Mouse (Mus musculus) hindbrain, embryonic 11.5 days (tissue): ENCODE measurements around the gene Gnb2. TPM values are rescaled to one million over a fixed set of nuclear protein-coding genes. Genes with fewer than 3 reads are reported as not detected.

ENCODE experiments used
- ATAC-seq: fragments of 200-750 bp; cut with Nextera tagmentation; 2 replicates; pipeline ENCODE4 v1.8.0; 2017; ENCODE audit warnings: mild to moderate bottlenecking, moderate TSS enrichment, moderate library complexity; ENCODE audit not compliant: low FRiP score
- DNase-seq: peaks from one replicate; pipeline ENCODE4 v3.0.0-alpha.2; 2015; ENCODE audit warnings: low spot score
- H3K27ac ChIP-seq: fragments of 300-500 bp; sonication (generic); 2 replicates; pipeline ENCODE4 v1.5.1; 2014; ENCODE audit warnings: mild to moderate bottlenecking, low read depth, low read length
- H3K27me3 ChIP-seq: fragments of 300-500 bp; sonication (generic); 2 replicates; pipeline ENCODE4 v1.6.1; 2014; ENCODE audit warnings: mild to moderate bottlenecking, low read length, moderate library complexity, mixed read lengths; ENCODE audit not compliant: control insufficient read depth, insufficient read depth
- H3K36me3 ChIP-seq: fragments of 300-500 bp; sonication (generic); 2 replicates; pipeline ENCODE4 v1.6.1; 2014; ENCODE audit warnings: mild to moderate bottlenecking, low read length, moderate library complexity, mixed read lengths; ENCODE audit not compliant: control insufficient read depth, insufficient read depth
- H3K4me1 ChIP-seq: fragments of 300-500 bp; sonication (generic); replicated peaks from 2 replicates; pipeline ENCODE4 v1.6.1; 2014; ENCODE audit warnings: low read length, mixed read lengths; ENCODE audit not compliant: control insufficient read depth, insufficient read depth
- H3K4me2 ChIP-seq: fragments of 300-500 bp; sonication (generic); replicated peaks from 2 replicates; pipeline ENCODE4 v1.6.1; 2014; ENCODE audit warnings: mild to moderate bottlenecking, low read depth, low read length
- H3K4me3 ChIP-seq: fragments of 300-500 bp; sonication (generic); 2 replicates; pipeline ENCODE4 v1.5.1; 2014; ENCODE audit warnings: low read depth, low read length
- H3K9ac ChIP-seq: fragments of 300-500 bp; sonication (generic); 2 replicates; pipeline ENCODE4 v1.6.1; 2014; ENCODE audit warnings: low read depth, low read length
- H3K9me3 ChIP-seq: fragments of 300-500 bp; sonication (generic); 2 replicates; pipeline ENCODE4 v1.6.1; 2016; ENCODE audit warnings: low read length; ENCODE audit not compliant: control insufficient read depth
- WGBS: fragments of 180-500 bp; shearing (Covaris S2); extraction: QIAGEN DNeasy Blood & Tissue Kit; methylation state at CpG from one replicate; pipeline ENCODE4 v1.1.7; 2014; 5-methylcytosine and 5-hydroxymethylcytosine counted together
- polyA plus RNA-seq: library from polyadenylated mRNA; unstranded; fragments of >200 nt; fragmentation: Nextera tagmentation; extraction: Ambion mirVana; gene quantifications from 2 replicates; pipeline ENCODE4 v1.2.1, GENCODE M21; 2014

Gene Gnb2
- polyA plus RNA-seq, 1 experiment from 2014 or later, result 483 TPM

DNA sequence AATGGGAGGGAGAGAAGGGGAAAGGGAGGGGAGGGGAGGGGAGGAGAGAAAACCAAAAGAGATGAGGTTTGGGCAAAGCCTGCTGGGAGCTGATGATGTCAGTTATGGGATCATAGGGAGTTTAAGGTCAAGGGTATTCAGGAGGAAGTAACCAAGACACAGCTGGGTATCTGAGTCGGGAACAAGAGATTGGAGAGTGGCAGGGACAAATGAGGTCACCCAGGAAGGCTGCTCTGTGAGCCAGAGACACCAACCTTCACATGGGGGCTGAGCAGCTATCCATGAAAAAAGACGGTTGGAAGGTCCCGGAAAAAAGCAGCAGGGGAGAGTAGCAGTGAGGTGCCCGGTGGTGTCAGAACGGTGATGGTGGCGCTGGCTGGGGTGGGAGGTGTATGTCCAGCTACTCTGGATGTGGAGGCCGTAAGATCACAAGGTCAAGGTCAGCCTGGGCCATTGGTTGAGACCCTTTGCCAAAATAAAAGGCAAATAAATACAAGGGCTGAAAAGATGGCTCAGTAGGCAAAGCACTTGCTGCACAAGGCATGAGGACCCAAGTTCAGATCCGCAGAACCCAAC lies 35.0 kb upstream of the Gnb2 start:
- H3K4me3 ChIP-seq, result no peak overlapping the region
- no peak overlapping the region for H3K9ac ChIP-seq
- no peak overlapping the region for H3K27ac ChIP-seq
- H3K9me3 ChIP-seq, result no peaks in the 10 kb centered on the region
- no peaks in the 10 kb centered on the region for H3K36me3 ChIP-seq
- ATAC-seq, result no peak
- no peaks in the 10 kb centered on the region for H3K27me3 ChIP-seq
- no peaks in the 10 kb centered on the region for H3K4me1 ChIP-seq
- H3K4me2 ChIP-seq, result no peak overlapping the region
- no peak for DNase-seq
- WGBS, result 81% methylated on average over 8 of the region's 8 CpGs

DNA sequence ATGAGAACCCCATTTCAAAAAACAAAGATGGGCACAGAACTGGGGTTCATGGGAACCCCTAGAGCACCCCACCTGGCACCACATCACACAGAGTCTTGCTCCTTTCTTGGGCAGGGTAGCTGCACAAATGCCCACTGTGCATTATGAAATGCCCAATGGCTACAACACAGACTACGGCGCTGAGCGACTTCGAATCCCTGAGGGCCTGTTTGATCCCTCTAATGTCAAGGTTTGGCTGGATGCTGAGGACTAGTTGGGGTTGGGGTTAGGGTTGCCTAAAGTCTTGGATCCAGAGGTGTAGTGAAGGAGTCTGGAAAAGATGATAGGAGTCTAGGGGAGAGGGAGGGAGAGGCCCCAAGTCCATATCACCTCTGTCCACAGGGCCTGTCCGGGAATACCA lies 33.1 kb upstream of the Gnb2 start:
- Histone ChIP-seq H3K9ac (no peak overlapping the region), H3K4me3 (no peak overlapping the region), H3K9me3 (no peaks in the 10 kb centered on the region), H3K27me3 (no peaks in the 10 kb centered on the region), H3K36me3 (no peaks in the 10 kb centered on the region), H3K27ac (no peak overlapping the region), H3K4me2 (no peak overlapping the region), H3K4me1 (no peaks in the 10 kb centered on the region)
- WGBS, result 96% methylated on average over 5 of the region's 5 CpGs
- DNase-seq (no peak), ATAC-seq (no peak)

DNA sequence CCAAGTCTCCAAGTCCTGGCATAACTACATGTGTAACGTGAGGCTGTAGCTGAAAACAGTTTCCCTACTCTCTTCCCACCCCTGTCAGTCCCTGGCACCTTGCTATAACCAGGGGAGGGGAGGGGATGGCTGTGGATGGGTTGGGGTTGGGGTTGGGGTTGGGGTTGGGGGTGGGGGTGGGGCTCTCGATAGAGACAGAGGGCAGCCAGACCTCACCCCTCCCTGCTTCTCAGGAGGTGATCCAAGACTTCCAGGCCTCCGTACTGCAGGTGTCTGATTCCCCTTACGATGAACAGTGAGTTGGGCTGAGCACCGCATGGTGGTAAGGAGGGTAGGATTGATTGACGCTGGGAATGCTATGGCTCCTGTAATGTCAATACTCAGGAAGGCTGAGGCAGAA lies 32.4 kb upstream of the Gnb2 start:
- Histone ChIP-seq H3K27me3 (no peaks in the 10 kb centered on the region), H3K4me2 (no peak overlapping the region), H3K4me1 (no peaks in the 10 kb centered on the region), H3K27ac (no peak overlapping the region), H3K9me3 (no peaks in the 10 kb centered on the region), H3K9ac (no peak overlapping the region), H3K4me3 (no peak overlapping the region), H3K36me3 (no peaks in the 10 kb centered on the region)
- DNase-seq (no peak), ATAC-seq (no peak)
- 63% methylated on average over 6 of the region's 6 CpGs for WGBS

DNA sequence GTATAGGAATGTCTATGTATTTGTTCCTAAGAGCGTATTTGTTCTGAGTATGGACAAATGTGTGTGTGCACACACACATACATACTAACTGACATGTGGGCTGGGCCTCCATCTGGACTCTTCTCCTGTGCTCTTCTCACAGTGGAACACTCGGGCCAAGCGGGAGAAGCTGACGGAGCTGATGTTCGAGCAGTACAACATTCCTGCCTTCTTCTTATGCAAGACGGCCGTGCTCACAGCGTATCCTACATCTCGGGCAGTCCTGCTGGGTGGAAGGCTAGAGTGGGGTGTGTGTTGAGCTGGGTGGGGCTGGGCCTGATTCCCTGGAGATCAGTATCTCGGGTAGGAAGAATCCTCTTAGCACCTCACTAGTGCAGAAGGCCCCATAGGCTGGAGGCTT lies 29.7 kb upstream of the Gnb2 start:
- Histone ChIP-seq H3K4me1 (no peaks in the 10 kb centered on the region), H3K27ac (no peak overlapping the region), H3K36me3 (no peaks in the 10 kb centered on the region), H3K9me3 (no peaks in the 10 kb centered on the region), H3K27me3 (no peaks in the 10 kb centered on the region), H3K4me2 (no peak overlapping the region), H3K4me3 (no peak overlapping the region), H3K9ac (no peak overlapping the region)
- no peak for ATAC-seq
- WGBS, result 76% methylated on average over 10 of the region's 10 CpGs
- no peak for DNase-seq

DNA sequence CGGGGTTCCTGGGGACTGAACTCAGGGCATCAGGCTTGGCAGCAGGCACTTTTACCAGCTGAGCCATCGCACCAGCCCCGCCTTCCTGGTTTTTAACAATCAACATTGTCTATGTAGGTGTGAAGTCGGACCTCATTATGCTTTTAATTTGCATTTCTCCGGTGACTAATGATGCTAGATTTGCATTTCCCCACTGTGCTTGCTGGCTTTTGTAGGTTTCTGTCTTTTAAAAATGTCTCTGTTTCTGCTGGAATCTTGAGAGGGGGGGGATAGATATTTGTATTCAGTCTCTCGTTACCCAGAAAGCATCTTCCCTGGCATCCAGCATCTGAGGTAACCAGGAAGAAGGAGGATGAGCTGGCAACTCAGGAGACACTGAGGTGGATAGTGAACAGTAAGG lies 28.2 kb upstream of the Gnb2 start:
- Histone ChIP-seq H3K4me3 (no peak overlapping the region), H3K27me3 (no peaks in the 10 kb centered on the region), H3K4me2 (no peak overlapping the region), H3K9me3 (no peaks in the 10 kb centered on the region), H3K36me3 (no peaks in the 10 kb centered on the region), H3K27ac (no peak overlapping the region), H3K4me1 (no peaks in the 10 kb centered on the region), H3K9ac (no peak overlapping the region)
- WGBS, result 65% methylated on average over 6 of the region's 6 CpGs
- ATAC-seq (no peak), DNase-seq (no peak)

DNA sequence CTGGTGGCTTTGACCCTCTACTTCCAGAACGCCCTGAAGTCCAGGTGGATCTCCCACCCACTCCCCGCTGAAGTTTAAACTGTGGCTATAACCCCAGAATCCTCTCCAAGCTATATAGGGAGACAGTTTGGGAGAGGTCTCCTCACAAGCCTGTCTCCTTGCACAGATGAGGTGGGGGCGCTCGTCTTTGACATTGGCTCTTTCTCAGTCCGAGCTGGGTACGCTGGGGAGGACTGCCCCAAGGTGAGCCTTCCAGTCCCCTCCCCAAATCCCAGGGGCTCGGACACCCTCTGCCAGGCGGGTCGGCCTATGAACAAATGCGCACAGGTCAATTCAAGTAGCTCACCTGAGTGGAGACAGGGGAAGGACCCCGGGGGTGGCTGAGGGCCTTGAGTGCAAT lies 20.6 kb upstream of the Gnb2 start:
- H3K9ac ChIP-seq, result peak overlapping the region; percentile 58
- WGBS, result 50% methylated on average over 11 of the region's 11 CpGs
- peak overlapping the region; percentile 35 for H3K4me2 ChIP-seq
- ATAC-seq, result peak; percentile 27; the same call in 1 of the 2 replicates
- H3K27ac ChIP-seq, result no peak overlapping the region
- no peaks in the 10 kb centered on the region for H3K36me3 ChIP-seq
- H3K4me3 ChIP-seq, result peak overlapping the region; percentile 45
- no peaks in the 10 kb centered on the region for H3K4me1 ChIP-seq
- no peaks in the 10 kb centered on the region; the same call in 1 of the 2 replicates for H3K27me3 ChIP-seq
- H3K9me3 ChIP-seq, result no peaks in the 10 kb centered on the region
- no peak for DNase-seq

DNA sequence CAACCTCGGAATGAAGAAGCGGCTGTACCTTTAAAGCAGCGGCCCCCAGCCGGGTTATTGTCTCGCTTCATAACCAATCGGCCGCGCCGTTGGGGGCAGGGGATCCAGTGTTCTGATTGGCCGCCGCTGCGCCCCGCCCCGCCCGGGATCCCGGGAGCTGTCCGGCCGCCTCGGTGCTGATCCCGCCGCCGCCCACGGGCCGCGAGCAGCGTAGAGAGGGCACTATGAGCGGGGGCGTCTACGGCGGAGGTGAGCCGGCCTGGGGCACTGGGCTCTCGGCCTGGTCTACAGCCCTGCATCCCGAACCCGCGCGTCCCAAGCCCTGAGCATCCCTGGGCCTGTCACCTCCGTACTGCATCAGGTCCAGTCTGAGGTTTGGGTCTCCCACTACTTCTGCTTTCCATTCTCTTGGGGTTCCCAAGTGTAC lies 20.1 kb upstream of the Gnb2 start, which contains the start of gene Actl6b:
Gene Actl6b (plus strand): TSS at position 107 of the 427 bp plus-strand sequence.
- Histone ChIP-seq H3K27ac (peak within 1 kb of the TSS; percentile 61; the same call in 1 of the 2 replicates), H3K4me1 (no peaks in the 10 kb centered on the region), H3K4me2 (peak within 1 kb of the TSS; percentile 35), H3K9me3 (no peaks in the 10 kb centered on the region), H3K9ac (peak within 1 kb of the TSS; percentile 58), H3K4me3 (peak within 1 kb of the TSS; percentile 45), H3K36me3 (no peaks in the 10 kb centered on the region), H3K27me3 (no peaks in the 10 kb centered on the region; the same call in 1 of the 2 replicates)
- DNase-seq (peak; percentile 89), ATAC-seq (peak; percentile 87)
- 0% methylated on average over 37 of the region's 37 CpGs for WGBS

DNA sequence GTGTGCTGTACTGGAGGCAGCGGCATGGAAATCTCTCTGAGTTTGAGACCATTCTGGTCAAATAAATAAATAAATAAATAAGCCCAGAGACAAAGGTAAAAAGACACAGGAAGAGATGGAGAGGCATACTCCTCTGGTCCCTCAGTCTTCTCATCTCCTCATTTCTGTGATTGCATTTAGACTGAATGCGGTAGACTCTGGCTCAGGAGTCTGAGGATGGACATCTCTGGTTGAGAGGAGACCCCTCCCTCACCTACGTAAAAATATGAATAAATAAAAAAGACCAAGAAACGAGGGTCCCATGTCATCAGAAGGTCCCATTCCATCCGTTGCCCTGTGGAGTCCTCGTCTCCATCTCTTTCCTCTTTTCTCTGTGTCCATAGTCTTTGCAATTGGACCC lies 19.7 kb upstream of the Gnb2 start:
- Histone ChIP-seq H3K27ac (no peak overlapping the region), H3K4me3 (peak overlapping the region; percentile 45), H3K36me3 (no peaks in the 10 kb centered on the region), H3K4me1 (no peaks in the 10 kb centered on the region), H3K9ac (no peak overlapping the region; the same call in 1 of the 2 replicates), H3K9me3 (no peaks in the 10 kb centered on the region), H3K4me2 (peak overlapping the region; percentile 35), H3K27me3 (no peaks in the 10 kb centered on the region; the same call in 1 of the 2 replicates)
- 29% methylated on average over 6 of the region's 6 CpGs for WGBS
- DNase-seq, result no peak
- ATAC-seq, result peak; percentile 43

DNA sequence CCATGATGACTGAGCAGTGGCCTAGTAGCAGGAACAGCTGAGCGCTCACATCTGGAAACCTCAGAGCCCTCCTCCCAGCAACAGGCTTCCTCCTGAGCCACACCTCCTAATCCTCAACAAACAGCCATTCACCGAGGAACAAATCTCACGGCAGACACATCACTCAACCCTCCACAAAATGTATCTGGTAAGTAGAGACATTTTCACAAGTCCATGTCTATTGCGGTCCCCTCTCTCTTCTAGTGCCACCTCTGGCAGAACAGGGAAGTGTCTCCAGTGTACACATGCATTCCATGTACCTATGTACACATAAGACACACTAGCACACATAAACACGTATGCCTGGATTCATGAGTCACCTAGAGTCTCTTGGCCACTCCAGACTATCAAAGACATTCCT lies 17.8 kb upstream of the Gnb2 start:
- DNase-seq (no peak), ATAC-seq (no peak)
- 75% methylated on average over 5 of the region's 5 CpGs for WGBS
- no peaks in the 10 kb centered on the region; the same call in 1 of the 2 replicates for H3K27me3 ChIP-seq
- no peak overlapping the region for H3K4me2 ChIP-seq
- no peaks in the 10 kb centered on the region for H3K9me3 ChIP-seq
- no peaks in the 10 kb centered on the region for H3K4me1 ChIP-seq
- H3K27ac ChIP-seq, result no peak overlapping the region
- H3K9ac ChIP-seq, result no peak overlapping the region
- H3K36me3 ChIP-seq, result no peaks in the 10 kb centered on the region
- no peak overlapping the region for H3K4me3 ChIP-seq
